Mouse (Mus musculus) testis, adult 2 months (tissue): ENCODE data around the gene Hadh.

Experiments
- CTCF ChIP-seq: fragments of 200-500 bp; IDR thresholded peaks from 2 replicates; pipeline ENCODE4 v1.5.1; 2012; ENCODE audit warnings: low read depth, mild to moderate bottlenecking, inconsistent platforms, low read length, moderate library complexity; ENCODE audit not compliant: control insufficient read depth, insufficient read depth, insufficient replicate concordance
- POLR2A ChIP-seq: fragments of 200-500 bp; IDR thresholded peaks from 2 replicates; pipeline ENCODE4 v1.6.1; 2012; ENCODE audit warnings: low read depth, mild to moderate bottlenecking, inconsistent platforms, low read length, moderate library complexity; ENCODE audit not compliant: control insufficient read depth

GRCm38 (mm10) chr3:131254991-131255390, 16.9 kb downstream of the Hadh start:
- TF ChIP-seq POLR2A (no peak), CTCF (no peak)
